Mouse (Mus musculus): ENCODE results near the gene Gm10663. TPM values are rescaled to one million over a fixed set of nuclear protein-coding genes. Genes with fewer than 3 reads are reported as not detected.

The Gm10663 gene
- polyA plus RNA-seq, 1 experiment from 2014 or later: not detected

GRCm38 (mm10) chr8:65053968-65054367, 20.9 kb upstream of the Gm10663 start:
- Histone ChIP-seq H3K9me3 (replicated peaks) (no peaks in the 10 kb centered on the region), H3K4me1 (no peaks in the 10 kb centered on the region), H3K27me3 (no peaks in the 10 kb centered on the region), H3K4me2 (replicated peaks) (no peak overlapping the region), H3K27ac (no peak overlapping the region), H3K36me3 (no peaks in the 10 kb centered on the region), H3K9ac (no peak overlapping the region), H3K4me3 (no peak overlapping the region)
- 62% methylated on average over 5 of the region's 5 CpGs for WGBS
- no peak for ATAC-seq (ENCODE audit: low FRiP score)

GRCm38 (mm10) chr8:65056722-65057121, 18.1 kb upstream of the Gm10663 start:
- Histone ChIP-seq H3K9me3 (replicated peaks) (no peaks in the 10 kb centered on the region), H3K4me3 (no peak overlapping the region), H3K4me2 (replicated peaks) (no peak overlapping the region), H3K27ac (no peak overlapping the region), H3K36me3 (no peaks in the 10 kb centered on the region), H3K4me1 (no peaks in the 10 kb centered on the region), H3K27me3 (no peaks in the 10 kb centered on the region), H3K9ac (no peak overlapping the region)
- ATAC-seq (ENCODE audit: low FRiP score): no peak
- 94% methylated on average over 4 of the region's 4 CpGs for WGBS

DNA sequence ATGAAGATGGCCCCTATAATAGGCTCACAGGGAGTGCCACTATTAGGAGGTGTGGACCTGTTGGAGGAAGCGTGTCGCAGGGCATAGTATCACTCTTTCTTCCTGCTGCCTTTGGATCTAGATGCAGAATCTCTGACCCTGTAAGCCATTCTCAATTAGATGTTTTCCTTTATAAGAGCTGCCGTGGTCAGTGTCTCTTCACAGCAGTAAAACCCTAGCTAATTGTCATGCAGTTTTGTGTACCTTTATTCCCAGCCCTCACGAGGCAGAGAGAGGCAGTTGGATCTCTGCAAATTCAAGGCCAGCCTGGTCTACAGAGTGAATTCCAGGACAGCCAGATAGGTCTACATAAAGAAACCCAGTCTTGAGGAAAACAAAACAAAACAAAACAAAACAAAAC, 12.6 kb upstream of the Gm10663 start:
- Histone ChIP-seq H3K36me3 (no peaks in the 10 kb centered on the region), H3K4me1 (no peaks in the 10 kb centered on the region), H3K4me3 (no peak overlapping the region), H3K27me3 (no peaks in the 10 kb centered on the region), H3K9ac (no peak overlapping the region), H3K4me2 (replicated peaks) (no peak overlapping the region), H3K27ac (no peak overlapping the region), H3K9me3 (replicated peaks) (no peaks in the 10 kb centered on the region)
- 75% methylated on average over 4 of the region's 4 CpGs for WGBS
- no peak for ATAC-seq (ENCODE audit: low FRiP score)

DNA sequence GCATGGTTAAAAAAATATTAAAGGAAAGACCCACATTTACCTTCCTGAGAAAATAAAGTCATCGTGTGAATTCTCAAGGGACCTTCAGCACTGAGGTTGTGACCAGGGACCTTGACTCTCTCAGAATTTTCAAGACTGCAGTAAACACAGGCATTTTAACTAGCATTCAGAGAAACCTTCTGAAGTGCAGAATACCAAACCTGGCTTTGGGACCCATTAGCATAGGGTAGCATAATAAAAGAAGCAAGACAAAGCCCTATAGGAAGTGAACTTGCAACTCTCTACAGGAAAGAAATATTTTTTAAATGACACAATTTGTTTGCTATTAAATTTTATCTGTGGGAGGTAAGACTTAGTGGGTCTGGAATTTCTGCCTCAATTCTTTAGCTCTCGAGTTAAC, 10.8 kb upstream of the Gm10663 start:
- Histone ChIP-seq H3K27me3 (no peaks in the 10 kb centered on the region), H3K9me3 (replicated peaks) (no peaks in the 10 kb centered on the region), H3K9ac (no peak overlapping the region), H3K4me1 (no peaks in the 10 kb centered on the region), H3K4me3 (no peak overlapping the region), H3K36me3 (no peaks in the 10 kb centered on the region), H3K27ac (no peak overlapping the region), H3K4me2 (replicated peaks) (no peak overlapping the region)
- 52% methylated on average over 2 of the region's 2 CpGs for WGBS
- no peak for ATAC-seq (ENCODE audit: low FRiP score)

GRCm38 (mm10) chr8:65065622-65066021, 9.2 kb upstream of the Gm10663 start:
- WGBS: 97% methylated on average over 3 of the region's 3 CpGs
- no peaks in the 10 kb centered on the region for H3K9me3 ChIP-seq (replicated peaks)
- no peak overlapping the region for H3K4me3 ChIP-seq
- H3K27me3 ChIP-seq: no peaks in the 10 kb centered on the region
- ATAC-seq (ENCODE audit: low FRiP score): no peak
- no peak overlapping the region for H3K9ac ChIP-seq
- no peaks in the 10 kb centered on the region for H3K4me1 ChIP-seq
- H3K27ac ChIP-seq: no peak overlapping the region
- no peaks in the 10 kb centered on the region for H3K36me3 ChIP-seq
- H3K4me2 ChIP-seq (replicated peaks): no peak overlapping the region

DNA sequence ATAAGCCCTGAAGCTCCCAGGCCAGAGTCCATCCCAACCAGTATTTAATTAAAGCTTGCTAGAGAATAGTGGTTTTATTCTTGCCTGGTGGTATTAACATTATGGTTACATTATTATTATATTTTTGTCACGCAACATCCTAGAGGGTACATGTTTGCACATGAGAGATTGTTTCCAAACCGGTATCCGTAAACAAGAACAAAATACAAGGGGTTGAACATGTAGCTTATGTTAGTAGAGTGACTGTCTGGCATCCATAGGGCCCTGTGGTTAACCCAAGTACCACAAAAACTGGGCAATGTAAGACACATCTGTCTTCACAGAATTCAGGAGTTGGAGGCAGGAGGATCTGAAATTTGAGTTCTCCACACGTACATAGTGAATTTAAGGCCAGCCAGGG, 7.8 kb upstream of the Gm10663 start:
- Histone ChIP-seq H3K4me1 (no peaks in the 10 kb centered on the region), H3K27ac (no peak overlapping the region), H3K4me3 (no peak overlapping the region), H3K36me3 (no peaks in the 10 kb centered on the region), H3K9ac (no peak overlapping the region), H3K27me3 (no peaks in the 10 kb centered on the region), H3K4me2 (replicated peaks) (no peak overlapping the region), H3K9me3 (replicated peaks) (no peaks in the 10 kb centered on the region)
- ATAC-seq (ENCODE audit: low FRiP score): no peak
- WGBS: 91% methylated on average over 4 of the region's 4 CpGs

DNA sequence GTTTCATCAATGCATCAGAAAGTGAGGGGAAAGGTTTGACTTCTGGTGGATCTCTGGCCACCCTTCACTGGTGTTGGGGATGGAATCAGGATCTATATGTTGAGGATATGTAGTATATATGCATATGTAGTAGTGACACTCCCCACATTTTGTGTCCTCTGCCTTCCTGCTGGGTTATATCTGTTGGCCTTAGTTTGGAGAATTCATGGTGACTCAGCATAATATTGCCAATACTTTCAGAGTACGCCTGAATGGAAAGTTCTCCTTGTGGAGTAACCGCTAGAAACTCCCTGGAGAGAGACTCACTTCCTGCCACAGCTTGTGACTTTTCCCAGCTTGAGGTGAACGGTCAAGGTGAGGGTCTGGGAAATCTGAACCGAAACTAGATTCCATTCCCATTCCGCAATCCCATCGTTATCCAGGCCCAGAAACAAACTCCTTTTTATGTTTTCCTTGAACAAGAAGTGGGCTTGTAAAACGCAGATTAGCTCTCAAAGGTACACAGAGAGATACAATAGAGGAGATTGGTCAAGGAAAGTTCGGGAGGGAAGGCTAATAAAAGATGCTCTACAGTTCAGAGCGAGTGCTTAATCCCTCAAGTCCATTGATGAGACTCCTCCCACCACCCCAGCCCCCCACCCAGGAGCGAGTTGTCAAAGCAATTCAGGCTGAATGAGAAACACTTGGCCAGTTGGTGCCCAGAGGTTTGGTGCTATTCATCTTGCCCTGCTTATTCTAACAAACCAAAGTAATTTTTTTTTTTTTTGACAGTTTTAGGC, 7.0 kb upstream of the Gm10663 start:
- 41% methylated on average over 10 of the region's 10 CpGs for WGBS
- H3K27ac ChIP-seq: no peak overlapping the region

DNA sequence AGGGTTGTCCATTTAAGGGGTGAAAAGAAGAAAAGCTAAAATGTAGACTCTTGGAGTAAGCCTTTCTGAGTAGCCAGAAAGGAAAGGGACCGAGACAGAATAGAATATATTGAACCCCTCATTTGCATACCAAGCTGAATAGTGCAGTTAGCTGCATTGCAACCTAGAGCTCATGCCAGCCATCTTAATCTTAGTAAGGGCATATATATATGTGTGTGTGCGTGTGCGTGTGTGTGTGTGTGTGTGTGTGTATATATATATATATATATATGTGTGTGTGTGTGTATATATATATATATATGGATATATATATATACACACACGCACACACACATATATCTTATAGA, 6.4 kb upstream of the Gm10663 start:
- Histone ChIP-seq H3K27ac (no peak overlapping the region), H3K4me3 (no peak overlapping the region), H3K27me3 (no peaks in the 10 kb centered on the region), H3K4me1 (no peaks in the 10 kb centered on the region), H3K9me3 (replicated peaks) (no peaks in the 10 kb centered on the region), H3K36me3 (no peaks in the 10 kb centered on the region), H3K4me2 (replicated peaks) (no peak overlapping the region), H3K9ac (no peak overlapping the region)
- 81% methylated on average over 4 of the region's 4 CpGs for WGBS
- peak; percentile 67; the same call in 1 of the 2 replicates for ATAC-seq (ENCODE audit: low FRiP score)

More for the DNA sequence above, 7.0 kb upstream of the Gm10663 start:
- H3K36me3 ChIP-seq: no peaks in the 10 kb centered on the region
- H3K4me2 ChIP-seq (replicated peaks): no peak overlapping the region
- no peaks in the 10 kb centered on the region for H3K27me3 ChIP-seq
- no peaks in the 10 kb centered on the region for H3K9me3 ChIP-seq (replicated peaks)
- no peaks in the 10 kb centered on the region for H3K4me1 ChIP-seq
- H3K4me3 ChIP-seq: no peak overlapping the region
- H3K9ac ChIP-seq: no peak overlapping the region
- peak; percentile 44; the same call in 1 of the 2 replicates for ATAC-seq (ENCODE audit: low FRiP score)

GRCm38 (mm10) chr8:65070996-65071395, 3.8 kb upstream of the Gm10663 start:
- H3K36me3 ChIP-seq: no peaks in the 10 kb centered on the region
- H3K4me1 ChIP-seq: no peaks in the 10 kb centered on the region
- 75% methylated on average over 4 of the region's 4 CpGs for WGBS
- H3K9me3 ChIP-seq (replicated peaks): no peaks in the 10 kb centered on the region
- no peak for ATAC-seq (ENCODE audit: low FRiP score)
- no peak overlapping the region for H3K4me2 ChIP-seq (replicated peaks)
- H3K27ac ChIP-seq: no peak overlapping the region
- no peak overlapping the region for H3K4me3 ChIP-seq
- no peaks in the 10 kb centered on the region for H3K27me3 ChIP-seq
- no peak overlapping the region for H3K9ac ChIP-seq

GRCm38 (mm10) chr8:65080731-65081130, 5.9 kb downstream of the Gm10663 start:
- 81% methylated on average over 9 of the region's 9 CpGs for whole genome bisulfite sequencing
- Histone ChIP-seq H3K9me3 (replicated peaks) (no peaks in the 10 kb centered on the region), H3K4me2 (replicated peaks) (no peak overlapping the region), H3K36me3 (no peaks in the 10 kb centered on the region), H3K27ac (no peak overlapping the region), H3K4me3 (no peak overlapping the region), H3K9ac (no peak overlapping the region), H3K4me1 (no peaks in the 10 kb centered on the region), H3K27me3 (no peaks in the 10 kb centered on the region)
- no peak for ATAC-seq (ENCODE audit: low FRiP score)

DNA sequence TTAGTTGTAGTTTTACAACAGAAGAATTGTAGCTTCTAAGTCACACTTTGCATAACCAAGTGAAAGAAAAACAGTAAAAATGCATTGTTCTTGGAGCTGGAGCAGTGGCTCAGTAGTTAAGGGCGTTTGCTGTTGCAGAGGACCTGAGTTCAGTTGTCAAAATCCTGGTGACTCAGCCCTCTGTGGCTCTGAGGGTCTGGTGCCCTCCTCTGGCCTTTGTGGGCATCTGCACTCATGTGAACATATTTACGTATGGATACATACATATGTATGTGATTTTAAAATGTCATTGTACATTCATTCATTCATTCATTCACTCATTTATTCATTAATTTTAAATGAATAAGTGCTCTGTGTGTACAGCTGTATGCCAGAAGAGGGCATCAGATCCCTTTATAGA, 10.8 kb downstream of the Gm10663 start:
- Histone ChIP-seq H3K9me3 (replicated peaks) (no peaks in the 10 kb centered on the region), H3K4me3 (no peak overlapping the region), H3K27me3 (no peaks in the 10 kb centered on the region), H3K27ac (no peak overlapping the region), H3K4me2 (replicated peaks) (no peak overlapping the region), H3K9ac (no peak overlapping the region), H3K36me3 (no peaks in the 10 kb centered on the region), H3K4me1 (no peaks in the 10 kb centered on the region)
- ATAC-seq (ENCODE audit: low FRiP score): no peak
- whole genome bisulfite sequencing: 69% methylated on average over 2 of the region's 2 CpGs

- Histone ChIP-seq H3K9me3 (replicated peaks) (no peaks in the 10 kb centered on the region), H3K27me3 (no peaks in the 10 kb centered on the region), H3K9ac (no peak overlapping the region), H3K36me3 (no peaks in the 10 kb centered on the region), H3K4me2 (replicated peaks) (no peak overlapping the region), H3K4me1 (no peaks in the 10 kb centered on the region), H3K27ac (no peak overlapping the region), H3K4me3 (no peak overlapping the region)
- ATAC-seq (ENCODE audit: low FRiP score): no peak
- WGBS: 77% methylated on average over 8 of the region's 8 CpGs
Measured at GRCm38 (mm10) chr8:65087711-65088110, 12.9 kb downstream of the Gm10663 start.

DNA sequence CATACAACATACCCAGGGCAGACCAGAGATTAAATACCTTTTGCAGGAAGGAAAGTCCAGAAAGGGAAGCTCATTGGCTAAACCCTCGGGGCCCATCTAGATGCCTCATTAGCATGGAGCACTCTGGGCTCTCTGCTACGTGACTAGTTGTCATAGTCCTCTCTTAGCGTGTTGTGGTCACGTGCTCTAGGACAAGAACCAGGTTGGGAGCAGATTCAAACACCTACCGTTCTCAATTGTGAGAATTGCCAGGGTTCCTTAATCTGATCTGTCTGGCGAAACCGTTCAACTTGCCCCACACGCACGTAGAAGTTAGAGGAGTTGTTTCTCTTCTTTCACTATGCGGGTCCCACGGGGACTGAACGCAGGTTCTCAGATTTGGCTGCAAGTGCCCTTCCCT, 13.3 kb downstream of the Gm10663 start:
- no peak for ATAC-seq (ENCODE audit: low FRiP score)
- WGBS: 90% methylated on average over 12 of the region's 12 CpGs
- no peaks in the 10 kb centered on the region for H3K36me3 ChIP-seq

More for the DNA sequence above, 13.3 kb downstream of the Gm10663 start:
- Histone ChIP-seq H3K27me3 (no peaks in the 10 kb centered on the region), H3K9ac (no peak overlapping the region), H3K27ac (no peak overlapping the region), H3K9me3 (replicated peaks) (no peaks in the 10 kb centered on the region), H3K4me3 (no peak overlapping the region), H3K4me2 (replicated peaks) (no peak overlapping the region), H3K4me1 (no peaks in the 10 kb centered on the region)
